Comparison of ENCODE assay signal across 10 mouse cellular contexts in genomic region chr8:56063081-56063480, GRCm38 (mm10).
A peak's percentile ranks its signal among the peaks of the same experiment; 100 is the strongest.
DNase-seq lines count a peak whose midpoint lies in the region; ATAC-seq lines count a peak whose summit lies in the region.
"Had no signal": no experiment of that assay in that cellular context is flagged by ENCODE, and none has a peak within 500 bp of the region (broad histone marks: within the 10 kb centered on the region; RNA-seq: fewer than 3 reads in every experiment).

No protein-coding gene starts in this region.

- no peak for ATAC-seq in midbrain, embryonic 15.5 days (replicated peaks)
- ATAC-seq in embryonic facial prominence, embryonic 14.5 days (ENCODE audit: low read depth) = no peak
- ATAC-seq in megakaryocyte, adult 5-6 weeks (ENCODE audit: poor library complexity, severe bottlenecking) = peak; percentile 80

- no peaks in the 10 kb centered on the region for H3K4me1 ChIP-seq in midbrain, embryonic 10.5 days
- no peaks in the 10 kb centered on the region for H3K4me1 ChIP-seq in midbrain, embryonic 15.5 days
- H3K4me1 ChIP-seq in embryonic facial prominence, embryonic 14.5 days (ENCODE audit: control insufficient read depth, insufficient read depth, low read length) = no peaks in the 10 kb centered on the region
- H3K4me1 ChIP-seq: heart, embryonic 13.5 days had no signal

- no peak overlapping the region for H3K4me2 ChIP-seq in midbrain, embryonic 15.5 days
- no peak overlapping the region for H3K4me2 ChIP-seq in embryonic facial prominence, embryonic 14.5 days (ENCODE audit: low read depth, low read length)
- H3K4me2 ChIP-seq: heart, embryonic 13.5 days had no signal

- no peak overlapping the region for H3K9ac ChIP-seq in midbrain, embryonic 15.5 days
- H3K9ac ChIP-seq in embryonic facial prominence, embryonic 14.5 days (ENCODE audit: low read depth, low read length) = no peak overlapping the region
- H3K9ac ChIP-seq: heart, embryonic 13.5 days had no signal

- H3K27ac ChIP-seq in midbrain, embryonic 10.5 days (replicated peaks) = no peak overlapping the region
- no peak overlapping the region for H3K27ac ChIP-seq in midbrain, embryonic 15.5 days
- no peak overlapping the region for H3K27ac ChIP-seq in embryonic facial prominence, embryonic 14.5 days (replicated peaks; ENCODE audit: low read depth, low read length)
- H3K27ac ChIP-seq: heart, embryonic 13.5 days had no signal

- H3K27me3 ChIP-seq in midbrain, embryonic 10.5 days (ENCODE audit: low read depth, poor library complexity, severe bottlenecking) = no peaks in the 10 kb centered on the region
- no peaks in the 10 kb centered on the region for H3K27me3 ChIP-seq in midbrain, embryonic 15.5 days (replicated peaks)
- no peaks in the 10 kb centered on the region for H3K27me3 ChIP-seq in embryonic facial prominence, embryonic 14.5 days (replicated peaks; ENCODE audit: control insufficient read depth, insufficient read depth, low read length)
- H3K27me3 ChIP-seq: heart, embryonic 13.5 days had no signal

- WGBS in midbrain, embryonic 10.5 days = 22% methylated on average over 3 of the region's 3 CpGs
- WGBS in midbrain, embryonic 15.5 days = 21% methylated on average over 3 of the region's 3 CpGs
- WGBS in embryonic facial prominence, embryonic 14.5 days = 22% methylated on average over 3 of the region's 3 CpGs

- no peaks in the 10 kb centered on the region for H3K9me3 ChIP-seq in midbrain, embryonic 10.5 days (replicated peaks)
- no peaks in the 10 kb centered on the region for H3K9me3 ChIP-seq in midbrain, embryonic 15.5 days
- no peaks in the 10 kb centered on the region for H3K9me3 ChIP-seq in embryonic facial prominence, embryonic 14.5 days (ENCODE audit: control insufficient read depth, low read length)
- H3K9me3 ChIP-seq: heart, embryonic 13.5 days had no signal

- no peaks in the 10 kb centered on the region for H3K36me3 ChIP-seq in midbrain, embryonic 10.5 days
- H3K36me3 ChIP-seq in midbrain, embryonic 15.5 days (replicated peaks) = no peaks in the 10 kb centered on the region
- H3K36me3 ChIP-seq in embryonic facial prominence, embryonic 14.5 days (ENCODE audit: control insufficient read depth, insufficient read depth, low read length) = no peaks in the 10 kb centered on the region
- H3K36me3 ChIP-seq: heart, embryonic 13.5 days had no signal

- no peak overlapping the region for H3K4me3 ChIP-seq in midbrain, embryonic 10.5 days
- no peak overlapping the region for H3K4me3 ChIP-seq in midbrain, embryonic 15.5 days
- H3K4me3 ChIP-seq in embryonic facial prominence, embryonic 14.5 days (ENCODE audit: low read depth, low read length) = no peak overlapping the region
- H3K4me3 ChIP-seq: heart, embryonic 13.5 days; myocyte had no signal

- DNase-seq in adrenal gland, adult (ENCODE audit: inconsistent age in 2 of 2, low spot score in 1 of 2) = peak; percentile 10 to 63
- no peak for DNase-seq in adrenal gland, postnatal 4 days (ENCODE audit: low spot score in 2 of 2)
- DNase-seq in midbrain, embryonic 10.5 days (ENCODE audit: low spot score) = peak; percentile 46
- DNase-seq in embryonic facial prominence, embryonic 14.5 days (ENCODE audit: low spot score) = peak; percentile 23
- peak; percentile 68 to 73 for DNase-seq in kidney, postnatal 4 days
- DNase-seq in urinary bladder, postnatal 4 days (ENCODE audit: low spot score in 2 of 2) = peak; percentile 31 to 64

Comparison
In these comparisons a context has a peak if more than half of its experiments do, and no peak if none do; other contexts are left out.
1. DNase-seq: peak in adrenal gland, adult (2 of 2), midbrain, embryonic 10.5 days (single experiment), embryonic facial prominence, embryonic 14.5 days (single experiment), kidney, postnatal 4 days (2 of 2) and urinary bladder, postnatal 4 days (2 of 2); none in adrenal gland, postnatal 4 days (0 of 2).